Mouse (Mus musculus): ENCODE results near the gene Akt1. TPM values are rescaled to one million over a fixed set of nuclear protein-coding genes. Genes with fewer than 3 reads are reported as not detected.

The Akt1 gene
- polyA plus RNA-seq, 1 experiment from 2014 or later = 58.7 TPM

DNA sequence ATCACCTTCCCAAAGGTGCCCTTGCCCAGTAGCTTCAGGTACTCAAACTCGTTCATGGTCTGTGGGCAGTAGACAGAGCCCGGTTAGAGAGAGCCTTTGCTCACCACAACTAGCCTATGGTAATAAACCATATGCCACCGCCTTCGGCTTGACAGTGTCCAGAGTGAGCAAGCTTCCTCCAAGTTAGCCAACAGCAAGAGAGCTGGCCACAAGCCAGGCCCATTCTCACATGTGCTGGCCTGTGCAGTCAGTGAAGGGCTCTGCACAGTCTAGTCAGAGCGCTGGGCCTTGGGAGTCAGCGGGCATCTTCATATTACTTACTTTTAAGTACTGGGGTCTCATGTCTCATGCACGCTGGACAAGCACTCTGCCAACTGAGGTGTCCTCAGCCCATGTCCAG is 16.1 kb downstream of the Akt1 start:
- Histone ChIP-seq H3K4me2 (ENCODE audit: low read length) (no peak overlapping the region), H3K4me3 (ENCODE audit: low read depth, low read length) (no peak overlapping the region), H3K27ac (ENCODE audit: low read length) (no peak overlapping the region), H3K36me3 (ENCODE audit: control insufficient read depth, insufficient read depth, low read length) (peaks cover 56% of the 10 kb centered on the region), H3K9me3 (replicated peaks; ENCODE audit: control insufficient read depth, low read length, poor library complexity, severe bottlenecking) (no peaks in the 10 kb centered on the region), H3K9ac (ENCODE audit: low read depth, low read length) (no peak overlapping the region), H3K27me3 (ENCODE audit: control insufficient read depth, insufficient read depth, low read depth, low read length) (no peaks in the 10 kb centered on the region), H3K4me1 (ENCODE audit: control insufficient read depth, insufficient read depth, low read length) (peaks cover 15% of the 10 kb centered on the region)
- WGBS = 93% methylated on average over 7 of the region's 7 CpGs
- no peak for ATAC-seq

DNA sequence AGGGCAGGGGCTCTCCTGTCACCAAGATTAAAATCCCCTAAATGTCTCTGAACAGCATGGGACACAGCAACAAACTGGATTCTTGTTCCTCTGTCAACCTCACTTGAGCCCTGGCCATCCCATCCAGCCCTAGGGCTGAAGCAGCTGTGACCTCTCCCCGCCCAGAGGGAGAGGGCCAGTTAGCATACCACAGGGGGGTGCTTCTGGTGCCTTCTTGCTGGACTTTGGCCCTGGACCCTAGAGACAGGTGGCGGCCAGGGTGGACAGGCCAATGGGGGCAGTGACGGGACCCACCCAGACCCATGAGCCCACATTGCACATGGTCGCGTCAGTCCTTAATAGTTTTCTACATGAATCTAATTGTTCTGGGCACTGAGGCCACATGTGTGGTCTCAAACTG is 20.6 kb downstream of the Akt1 start:
- peaks cover 40% of the 10 kb centered on the region for H3K36me3 ChIP-seq (ENCODE audit: control insufficient read depth, insufficient read depth, low read length)

DNA sequence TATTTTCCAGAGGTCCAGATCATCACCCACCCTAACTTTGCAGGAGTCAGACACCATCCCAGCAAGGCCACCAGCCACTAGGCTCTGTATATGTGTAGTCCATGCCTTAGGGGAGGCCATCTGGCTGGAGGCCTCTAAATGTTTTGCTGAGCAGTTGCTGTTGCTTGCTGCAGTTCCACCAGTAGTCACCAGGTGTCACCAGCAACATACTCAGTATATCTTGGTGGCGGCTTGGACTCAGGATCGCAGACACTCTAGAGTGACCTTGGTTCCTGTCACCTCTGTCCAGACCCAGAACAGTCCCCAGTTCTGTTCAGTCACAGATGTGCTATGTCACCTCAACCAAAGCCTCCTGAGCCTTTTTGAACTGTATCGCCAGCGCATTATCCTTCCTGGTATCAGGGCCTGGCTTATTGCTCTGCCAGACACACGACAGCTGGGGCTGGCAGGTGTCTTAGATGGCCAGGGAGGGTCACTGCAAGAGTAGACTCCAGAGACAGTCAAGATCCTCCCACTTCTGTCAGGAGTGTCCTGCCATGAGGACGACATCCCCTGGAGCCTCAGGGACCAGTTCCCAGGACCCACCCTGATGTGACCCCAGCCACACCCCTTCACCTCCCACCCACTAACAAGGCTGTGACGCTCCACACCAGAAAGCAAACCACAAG is 21.4 kb downstream of the Akt1 start:
- no peaks in the 10 kb centered on the region for H3K27me3 ChIP-seq (ENCODE audit: control insufficient read depth, insufficient read depth, low read depth, low read length)
- H3K4me3 ChIP-seq (ENCODE audit: low read depth, low read length) = no peak overlapping the region
- H3K36me3 ChIP-seq (ENCODE audit: control insufficient read depth, insufficient read depth, low read length) = peaks cover 33% of the 10 kb centered on the region
- no peak overlapping the region for H3K9ac ChIP-seq (ENCODE audit: low read depth, low read length)
- no peak overlapping the region for H3K4me2 ChIP-seq (ENCODE audit: low read length)
- ATAC-seq = peak; percentile 62
- 54% methylated on average over 7 of the region's 7 CpGs for WGBS
- H3K4me1 ChIP-seq (ENCODE audit: control insufficient read depth, insufficient read depth, low read length) = no peaks in the 10 kb centered on the region
- H3K27ac ChIP-seq (ENCODE audit: low read length) = no peak overlapping the region
- no peaks in the 10 kb centered on the region for H3K9me3 ChIP-seq (replicated peaks; ENCODE audit: control insufficient read depth, low read length, poor library complexity, severe bottlenecking)

More for the DNA sequence above, 20.6 kb downstream of the Akt1 start:
- Histone ChIP-seq H3K27ac (ENCODE audit: low read length) (no peak overlapping the region), H3K9me3 (replicated peaks; ENCODE audit: control insufficient read depth, low read length, poor library complexity, severe bottlenecking) (no peaks in the 10 kb centered on the region), H3K27me3 (ENCODE audit: control insufficient read depth, insufficient read depth, low read depth, low read length) (no peaks in the 10 kb centered on the region), H3K9ac (ENCODE audit: low read depth, low read length) (no peak overlapping the region), H3K4me2 (ENCODE audit: low read length) (no peak overlapping the region), H3K4me3 (ENCODE audit: low read depth, low read length) (no peak overlapping the region), H3K4me1 (ENCODE audit: control insufficient read depth, insufficient read depth, low read length) (no peaks in the 10 kb centered on the region)
- no peak for ATAC-seq
- 90% methylated on average over 5 of the region's 5 CpGs for WGBS

DNA sequence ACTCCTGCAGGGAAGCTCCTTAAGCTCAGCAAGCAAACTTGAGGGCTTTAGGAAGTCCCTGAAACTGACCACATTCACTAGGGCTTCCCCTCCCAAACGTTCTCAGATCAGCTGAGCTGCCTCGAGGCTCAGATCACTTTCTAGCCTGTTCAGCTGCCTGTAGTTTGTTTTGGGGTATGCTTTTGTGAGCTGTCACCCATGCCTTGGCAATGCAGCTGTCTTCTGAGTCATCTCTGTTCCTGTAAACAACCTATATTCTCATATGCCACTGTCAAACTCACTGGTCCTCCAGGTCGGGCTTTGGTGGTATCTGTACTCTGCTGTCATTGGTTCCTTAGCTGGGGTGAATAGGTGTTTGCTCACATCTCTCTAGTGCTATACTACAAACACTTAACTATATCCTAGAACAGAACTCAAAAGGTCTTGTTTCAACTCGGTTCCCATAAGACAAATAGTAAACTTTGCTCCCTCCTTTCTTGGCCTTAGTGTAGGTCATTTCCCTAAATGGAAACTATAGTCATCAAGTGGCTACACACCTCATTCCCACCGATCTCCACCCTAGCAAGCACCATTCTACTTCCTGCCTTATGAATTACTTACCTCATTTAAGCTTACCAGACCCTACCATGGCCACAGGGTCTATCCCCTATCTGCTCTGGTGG is 22.8 kb downstream of the Akt1 start:
- 88% methylated on average over 5 of the region's 5 CpGs for WGBS
- no peak for ATAC-seq
- H3K36me3 ChIP-seq (ENCODE audit: control insufficient read depth, insufficient read depth, low read length) = peaks cover 25% of the 10 kb centered on the region
- H3K9me3 ChIP-seq (replicated peaks; ENCODE audit: control insufficient read depth, low read length, poor library complexity, severe bottlenecking) = no peaks in the 10 kb centered on the region
- no peak overlapping the region for H3K9ac ChIP-seq (ENCODE audit: low read depth, low read length)
- H3K27ac ChIP-seq (ENCODE audit: low read length) = no peak overlapping the region
- H3K4me2 ChIP-seq (ENCODE audit: low read length) = no peak overlapping the region
- H3K4me3 ChIP-seq (ENCODE audit: low read depth, low read length) = no peak overlapping the region
- no peaks in the 10 kb centered on the region for H3K4me1 ChIP-seq (ENCODE audit: control insufficient read depth, insufficient read depth, low read length)
- no peaks in the 10 kb centered on the region for H3K27me3 ChIP-seq (ENCODE audit: control insufficient read depth, insufficient read depth, low read depth, low read length)

DNA sequence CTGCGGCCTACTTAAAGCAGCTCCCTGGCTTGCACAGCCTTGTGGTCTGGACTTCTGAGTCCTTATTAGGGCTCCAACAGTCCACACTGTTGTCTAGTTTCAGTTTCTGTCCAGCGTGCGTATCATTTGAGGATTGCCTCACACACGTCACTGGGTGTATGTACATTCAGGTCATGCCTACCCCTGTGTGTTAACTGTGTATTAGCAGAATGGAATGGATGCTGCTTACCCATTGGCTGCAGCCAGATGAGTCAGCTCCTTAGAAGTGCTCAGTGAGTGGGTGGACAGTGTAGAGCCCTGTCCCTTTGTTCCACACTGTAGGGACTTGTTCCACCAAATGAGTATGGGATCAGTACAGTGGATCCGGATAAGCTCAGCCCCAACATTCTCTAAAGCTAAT is 26.6 kb downstream of the Akt1 start:
- Histone ChIP-seq H3K9ac (ENCODE audit: low read depth, low read length) (0 out of 2 replicates have a peak overlapping the region, but pooled peaks have one; percentile 25), H3K27me3 (ENCODE audit: control insufficient read depth, insufficient read depth, low read depth, low read length) (no peaks in the 10 kb centered on the region), H3K9me3 (replicated peaks; ENCODE audit: control insufficient read depth, low read length, poor library complexity, severe bottlenecking) (no peaks in the 10 kb centered on the region), H3K36me3 (ENCODE audit: control insufficient read depth, insufficient read depth, low read length) (peaks cover 6% of the 10 kb centered on the region; the same call in 1 of the 2 replicates), H3K4me2 (ENCODE audit: low read length) (no peak overlapping the region), H3K4me1 (ENCODE audit: control insufficient read depth, insufficient read depth, low read length) (peaks cover 14% of the 10 kb centered on the region), H3K4me3 (ENCODE audit: low read depth, low read length) (no peak overlapping the region), H3K27ac (ENCODE audit: low read length) (no peak overlapping the region)
- ATAC-seq = no peak
- 96% methylated on average over 5 of the region's 5 CpGs for WGBS

DNA sequence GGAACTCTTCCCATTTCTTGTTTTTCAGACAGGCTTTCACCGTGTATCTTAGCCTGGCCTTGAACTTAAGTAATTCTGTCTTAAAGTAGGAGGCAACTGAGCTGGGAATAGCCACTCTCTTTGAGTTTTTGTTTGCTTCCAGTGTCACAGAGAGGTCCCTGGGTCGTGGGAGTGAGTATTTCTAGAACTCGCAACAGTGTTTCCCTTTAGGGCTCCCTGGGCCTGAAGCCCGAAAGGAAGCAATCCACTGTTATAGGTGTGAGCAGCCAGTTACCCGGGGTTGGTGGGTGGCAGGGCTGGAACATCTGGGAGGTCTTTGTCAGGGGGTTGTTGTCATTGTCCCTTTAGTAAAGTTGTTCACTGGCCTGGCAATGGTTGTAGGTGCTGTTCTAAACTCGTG is 28.5 kb downstream of the Akt1 start:
- no peak for ATAC-seq
- Histone ChIP-seq H3K27me3 (ENCODE audit: control insufficient read depth, insufficient read depth, low read depth, low read length) (no peaks in the 10 kb centered on the region), H3K4me1 (ENCODE audit: control insufficient read depth, insufficient read depth, low read length) (peaks cover 14% of the 10 kb centered on the region), H3K36me3 (ENCODE audit: control insufficient read depth, insufficient read depth, low read length) (peaks cover 6% of the 10 kb centered on the region; the same call in 1 of the 2 replicates), H3K9ac (ENCODE audit: low read depth, low read length) (0 out of 2 replicates have a peak overlapping the region, but pooled peaks have one; percentile 38), H3K4me3 (ENCODE audit: low read depth, low read length) (no peak overlapping the region), H3K9me3 (replicated peaks; ENCODE audit: control insufficient read depth, low read length, poor library complexity, severe bottlenecking) (no peaks in the 10 kb centered on the region), H3K27ac (ENCODE audit: low read length) (no peak overlapping the region), H3K4me2 (ENCODE audit: low read length) (peak overlapping the region; percentile 82)
- 68% methylated on average over 6 of the region's 6 CpGs for WGBS

DNA sequence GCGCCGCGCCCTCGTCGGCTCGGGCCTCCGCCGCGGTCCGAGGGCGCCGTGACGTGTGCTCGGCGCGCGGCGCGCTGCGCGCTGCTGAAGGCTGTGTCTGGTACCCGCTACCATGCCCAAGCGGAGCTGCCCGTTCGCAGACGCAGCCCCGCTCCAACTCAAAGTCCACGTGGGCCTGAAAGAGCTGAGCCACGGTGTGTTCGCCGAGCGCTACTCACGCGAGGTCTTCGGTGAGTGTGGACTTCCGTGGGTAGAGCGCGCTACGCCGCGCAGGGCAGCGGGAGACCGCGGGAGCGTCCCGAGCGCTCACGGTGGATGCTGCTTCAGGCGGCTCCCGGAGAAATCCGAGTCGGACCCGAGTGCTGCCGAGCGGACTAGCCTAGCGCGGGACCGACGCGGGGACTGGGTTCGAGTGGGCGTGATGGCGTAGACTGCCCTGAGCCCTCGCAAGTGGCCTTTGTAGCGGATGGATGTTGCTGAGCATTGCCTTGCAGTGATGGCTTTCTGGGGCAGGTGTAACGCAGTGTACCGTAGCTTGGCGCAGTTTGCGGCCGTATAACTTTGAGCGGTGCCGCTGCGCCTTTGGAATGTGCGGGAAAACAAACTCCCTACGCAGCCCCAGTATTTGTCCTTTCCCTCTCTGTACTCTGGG is 29.7 kb downstream of the Akt1 start:
- H3K4me2 ChIP-seq (ENCODE audit: low read length) = peak overlapping the region; percentile 82
- under 1% methylated on average over 75 of the region's 75 CpGs for WGBS
- no peaks in the 10 kb centered on the region for H3K27me3 ChIP-seq (ENCODE audit: control insufficient read depth, insufficient read depth, low read depth, low read length)
- peak overlapping the region; percentile 72 for H3K4me3 ChIP-seq (ENCODE audit: low read depth, low read length)
- H3K27ac ChIP-seq (ENCODE audit: low read length) = peak overlapping the region; percentile 82
- H3K9ac ChIP-seq (ENCODE audit: low read depth, low read length) = peak overlapping the region; percentile 74
- no peak; the same call in 1 of the 2 replicates for ATAC-seq
- H3K4me1 ChIP-seq (ENCODE audit: control insufficient read depth, insufficient read depth, low read length) = peaks cover 14% of the 10 kb centered on the region
- no peaks in the 10 kb centered on the region for H3K9me3 ChIP-seq (replicated peaks; ENCODE audit: control insufficient read depth, low read length, poor library complexity, severe bottlenecking)
- peaks cover 6% of the 10 kb centered on the region; the same call in 1 of the 2 replicates for H3K36me3 ChIP-seq (ENCODE audit: control insufficient read depth, insufficient read depth, low read length)

DNA sequence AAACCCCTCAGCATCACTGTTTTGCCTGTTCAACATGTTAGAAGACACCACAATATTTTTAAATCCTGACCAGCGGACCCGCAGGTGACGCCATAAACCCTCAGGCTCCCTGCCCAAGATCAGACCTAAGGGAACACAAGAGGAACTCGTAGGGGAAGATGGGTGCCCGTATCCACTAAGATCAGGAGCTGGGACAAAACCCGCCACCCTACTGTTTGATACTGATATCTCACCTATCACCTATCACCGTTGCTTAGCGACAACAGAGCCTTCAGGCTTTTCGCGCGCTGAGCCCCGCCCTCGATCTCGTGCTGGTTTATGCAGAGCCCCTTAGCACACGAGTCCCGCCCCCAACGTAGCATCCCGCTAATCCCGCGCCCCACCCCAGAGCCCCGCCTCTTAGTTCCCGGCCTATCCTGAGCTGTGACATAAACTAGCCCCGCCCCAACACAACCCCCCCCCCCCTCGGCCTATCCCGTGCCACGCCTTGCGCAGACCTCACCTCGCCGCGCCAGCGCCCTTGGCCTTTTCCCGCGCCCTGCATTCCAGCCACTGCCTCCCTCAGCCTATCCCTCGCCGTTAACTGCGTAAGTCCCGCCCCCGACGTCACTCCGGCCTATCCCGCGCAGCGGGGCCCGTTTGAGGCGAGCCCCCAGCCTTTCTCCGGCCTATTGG is 30.4 kb downstream of the Akt1 start, which contains the start of gene Siva1:
Gene Siva1, plus strand, starts transcription at position 500 of the 675 bp plus-strand sequence.
- H3K4me1 ChIP-seq (ENCODE audit: control insufficient read depth, insufficient read depth, low read length) = peaks cover 14% of the 10 kb centered on the region
- H3K9ac ChIP-seq (ENCODE audit: low read depth, low read length) = peak within 1 kb of the TSS; percentile 74
- under 1% methylated on average over 33 of the region's 46 CpGs for whole genome bisulfite sequencing
- H3K4me3 ChIP-seq (ENCODE audit: low read depth, low read length) = peak within 1 kb of the TSS; percentile 72
- H3K27ac ChIP-seq (ENCODE audit: low read length) = peak within 1 kb of the TSS; percentile 82
- peak; percentile 97 for ATAC-seq
- H3K27me3 ChIP-seq (ENCODE audit: control insufficient read depth, insufficient read depth, low read depth, low read length) = no peaks in the 10 kb centered on the region
- H3K9me3 ChIP-seq (replicated peaks; ENCODE audit: control insufficient read depth, low read length, poor library complexity, severe bottlenecking) = no peaks in the 10 kb centered on the region
- H3K4me2 ChIP-seq (ENCODE audit: low read length) = peak within 1 kb of the TSS; percentile 82
- H3K36me3 ChIP-seq (ENCODE audit: control insufficient read depth, insufficient read depth, low read length) = peaks cover 6% of the 10 kb centered on the region; the same call in 1 of the 2 replicates

All from midbrain, embryonic 16.5 days (tissue).